In genomic region chr5:22499437-22499836, GRCm38 (mm10) we compare ENCODE assay signal across 25 mouse cellular contexts.
"Had no signal": no experiment of that assay in that cellular context is flagged by ENCODE, and none has a peak within 500 bp of the region (broad histone marks: within the 10 kb centered on the region; RNA-seq: fewer than 3 reads in every experiment).

No protein-coding gene starts in this region.

- H3K4me2 ChIP-seq: heart, embryonic 11.5 days; heart, embryonic 13.5 days; heart, embryonic 15.5 days; hindbrain, embryonic 13.5 days; hindbrain, embryonic 15.5 days; kidney, embryonic 15.5 days; limb, embryonic 12.5 days had no signal

- H3K9ac ChIP-seq: heart, embryonic 13.5 days; heart, embryonic 15.5 days; hindbrain, embryonic 13.5 days; hindbrain, embryonic 15.5 days; kidney, embryonic 15.5 days; limb, embryonic 12.5 days; liver, embryonic 14.5 days had no signal

- H3K27ac ChIP-seq: heart, adult 2 months; heart, embryonic 13.5 days; heart, embryonic 15.5 days; hindbrain, embryonic 13.5 days; hindbrain, embryonic 15.5 days; hindbrain, postnatal 0 days; kidney, embryonic 15.5 days; kidney, postnatal 0 days; limb, embryonic 12.5 days; liver, embryonic 14.5 days had no signal

- H3K9me3 ChIP-seq: heart, embryonic 13.5 days; heart, embryonic 15.5 days; hindbrain, embryonic 13.5 days; hindbrain, embryonic 15.5 days; kidney, embryonic 15.5 days; limb, embryonic 12.5 days had no signal

- H3K27me3 ChIP-seq: heart, embryonic 13.5 days; heart, embryonic 15.5 days; hindbrain, embryonic 13.5 days; hindbrain, embryonic 15.5 days; kidney, embryonic 15.5 days; limb, embryonic 12.5 days had no signal

- H3K4me1 ChIP-seq: heart, embryonic 15.5 days; hindbrain, embryonic 13.5 days; hindbrain, embryonic 15.5 days; kidney, embryonic 15.5 days; limb, embryonic 12.5 days had no signal

- H3K4me3 ChIP-seq: heart, adult 2 months; heart, embryonic 13.5 days; heart, embryonic 15.5 days; hindbrain, embryonic 13.5 days; hindbrain, embryonic 15.5 days; kidney, embryonic 15.5 days; limb, embryonic 12.5 days had no signal

- ATAC-seq: hindbrain, postnatal 0 days; intestine, embryonic 16.5 days had no signal

- DNase-seq: gastrocnemius, postnatal 14 days; gastrocnemius, postnatal 36 days; heart, adult 11 months; heart, adult 2 months; heart, postnatal 14 days; heart, postnatal 36 days; kidney, adult 11 months; kidney, adult 2 months; kidney, adult 9 months; kidney, postnatal 14 days; kidney, postnatal 36 days; layer of hippocampus, adult 9-11 months; layer of hippocampus, postnatal 36 days; left cerebral cortex, postnatal 4 days had no signal
